Mouse (Mus musculus) liver, postnatal 0 days (tissue): ENCODE data around the gene Akap8l.

Source experiments
- CTCF ChIP-seq: sonication (generic); IDR thresholded peaks from 2 replicates; pipeline ENCODE4 v1.5.1; 2016; ENCODE audit warnings: antibody characterized with exemption, low read depth
- EP300 ChIP-seq: IDR thresholded peaks from 2 replicates; pipeline ENCODE4 v1.6.1; 2016; ENCODE audit warnings: antibody characterized with exemption, low read depth, mild to moderate bottlenecking

GRCm38 (mm10) chr17:32284262-32285137 is 65.9 kb downstream of the Akap8l start, which contains the start of gene Brd4:
- TF ChIP-seq CTCF (no peak), EP300 (no peak)
